Mouse (Mus musculus) stomach, embryonic 15.5 days (tissue): ENCODE measurements around the gene Sorcs1. TPM values are rescaled to one million over a fixed set of nuclear protein-coding genes. Genes with fewer than 3 reads are reported as not detected.
A peak's percentile ranks its signal among the peaks of the same experiment; 100 is the strongest.

Experiments
- ATAC-seq: fragments of 200-750 bp; cut with Nextera tagmentation; 2 replicates; pipeline ENCODE4 v1.8.0; 2017; ENCODE audit warnings: low read depth, moderate number of reproducible peaks, moderate TSS enrichment; ENCODE audit not compliant: insufficient read depth, low FRiP score
- H3K27ac ChIP-seq: fragments of 300-500 bp; sonication (generic); 2 replicates; pipeline ENCODE4 v1.5.1; 2015; ENCODE audit warnings: mild to moderate bottlenecking, inconsistent platforms
- H3K27me3 ChIP-seq: fragments of 300-500 bp; sonication (generic); replicated peaks from 2 replicates; pipeline ENCODE4 v1.6.1; 2015; ENCODE audit warnings: inconsistent platforms
- H3K36me3 ChIP-seq: fragments of 300-500 bp; sonication (generic); 2 replicates; pipeline ENCODE4 v1.6.1; 2015; ENCODE audit warnings: inconsistent platforms
- H3K4me1 ChIP-seq: fragments of 300-500 bp; sonication (generic); 2 replicates; pipeline ENCODE4 v1.6.1; 2015; ENCODE audit warnings: inconsistent platforms
- H3K4me2 ChIP-seq: fragments of 300-500 bp; sonication (generic); 2 replicates; pipeline ENCODE4 v1.6.1; 2015; ENCODE audit warnings: mild to moderate bottlenecking, inconsistent platforms
- H3K4me3 ChIP-seq: fragments of 300-500 bp; sonication (generic); replicated peaks from 2 replicates; pipeline ENCODE4 v1.5.1; 2015; ENCODE audit warnings: inconsistent platforms
- H3K9ac ChIP-seq: fragments of 300-500 bp; sonication (generic); 2 replicates; pipeline ENCODE4 v1.6.1; 2015; ENCODE audit warnings: inconsistent platforms
- H3K9me3 ChIP-seq: fragments of 300-500 bp; sonication (generic); 2 replicates; pipeline ENCODE4 v1.6.1; 2016; ENCODE audit warnings: inconsistent platforms
- WGBS: fragments of 180-500 bp; shearing (Covaris S2); methylation state at CpG from one replicate; pipeline ENCODE4 v1.1.7; 2015; 5-methylcytosine and 5-hydroxymethylcytosine counted together
- polyA plus RNA-seq: library from polyadenylated mRNA; unstranded; fragments of >200 nt; fragmentation: Nextera tagmentation; extraction: Ambion mirVana; gene quantifications from 2 replicates; pipeline ENCODE4 v1.2.1, GENCODE M21; 2015

Gene Sorcs1
- polyA plus RNA-seq, result 2.6 and 3.2 TPM in 2 replicates

DNA sequence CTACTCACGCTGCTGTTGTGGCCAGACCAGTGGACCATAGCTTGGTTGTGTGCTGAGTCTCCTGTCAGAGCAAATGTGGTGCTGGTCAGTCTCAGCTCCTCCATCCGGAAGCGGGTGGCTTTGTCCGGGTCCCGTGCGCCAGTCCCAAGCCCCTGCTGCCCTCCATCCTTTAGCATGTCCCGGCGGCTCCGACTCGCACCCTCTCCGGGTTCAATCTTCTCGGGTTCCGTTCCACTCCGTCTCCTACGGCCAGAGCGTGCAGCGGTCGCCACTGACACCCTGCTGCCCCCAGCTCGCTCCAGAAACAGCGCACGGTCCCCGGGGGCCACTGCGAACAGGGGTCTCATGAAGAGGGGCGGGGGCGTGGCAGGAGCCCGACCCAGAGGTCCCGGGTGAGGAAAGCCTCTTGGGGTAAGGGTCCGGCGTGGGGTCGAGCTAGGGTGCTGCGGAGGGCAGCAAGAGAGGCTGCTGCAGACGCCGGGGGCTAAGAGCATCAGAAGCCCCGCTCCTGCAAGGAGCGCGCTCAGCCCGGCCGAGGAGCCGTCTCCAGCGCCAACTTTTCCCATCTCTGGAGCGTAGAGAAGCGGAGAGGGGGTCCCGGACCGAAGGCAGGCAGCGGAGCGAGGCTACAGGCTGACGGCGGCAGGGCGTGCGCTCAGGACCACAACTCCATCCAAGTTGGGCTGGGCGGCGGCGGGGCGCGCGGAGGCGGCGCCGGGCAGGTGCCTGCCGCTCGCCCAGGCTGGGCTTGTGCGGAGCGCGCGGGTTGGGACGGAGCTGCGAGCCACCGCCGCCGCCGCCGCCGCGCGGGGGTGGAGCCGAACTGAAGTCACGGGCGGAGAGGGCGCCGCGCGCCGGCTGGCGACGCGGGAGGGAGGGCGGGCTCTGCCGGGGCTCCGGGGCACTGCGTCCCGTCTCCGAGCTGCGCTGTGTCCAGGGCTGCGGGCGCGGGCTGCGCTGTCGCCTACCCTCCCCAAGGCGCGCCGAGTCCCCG lies at the start of gene Sorcs1:
TSS of gene Sorcs1 (minus strand) at position 744 of the 994 bp plus-strand sequence.
- no peaks in the 10 kb centered on the region for H3K36me3 ChIP-seq
- under 1% methylated on average over 65 of the region's 102 CpGs for WGBS
- no peak within 1 kb of the TSS for H3K27ac ChIP-seq
- peaks cover 16% of the 10 kb centered on the region; the same call in 1 of the 2 replicates for H3K27me3 ChIP-seq
- no peaks in the 10 kb centered on the region for H3K9me3 ChIP-seq
- ATAC-seq, result peak; percentile 89
- H3K4me1 ChIP-seq, result 0 out of 2 replicates have a peak, but pooled peaks cover 4% of the 10 kb centered on the region
- peak within 1 kb of the TSS; percentile 54 for H3K4me3 ChIP-seq
- no peak within 1 kb of the TSS; the same call in 1 of the 2 replicates for H3K9ac ChIP-seq
- peak within 1 kb of the TSS; percentile 89 for H3K4me2 ChIP-seq

DNA sequence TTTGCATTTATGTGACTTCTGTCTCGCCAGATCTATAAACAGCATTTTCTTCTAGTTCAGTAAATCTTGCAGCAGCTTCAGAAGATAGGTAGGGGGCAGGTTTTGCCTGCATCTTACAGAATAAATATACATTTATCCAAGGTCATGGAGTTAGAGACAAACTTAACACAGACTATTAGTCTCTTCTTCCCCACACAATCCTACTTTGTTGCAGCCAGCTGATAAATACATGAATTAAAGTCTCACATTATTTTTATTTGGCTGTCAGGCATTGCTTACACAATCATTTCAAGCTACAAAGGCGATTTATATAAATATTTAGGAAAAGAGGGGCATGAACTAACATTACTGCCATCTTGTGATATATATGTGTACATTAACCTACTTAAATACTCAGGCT lies 4.8 kb upstream of the Sorcs1 start:
- H3K4me3 ChIP-seq, result no peak overlapping the region
- no peak overlapping the region for H3K4me2 ChIP-seq
- no peaks in the 10 kb centered on the region for H3K9me3 ChIP-seq
- H3K36me3 ChIP-seq, result no peaks in the 10 kb centered on the region
- H3K27ac ChIP-seq, result no peak overlapping the region
- no peak for ATAC-seq
- H3K4me1 ChIP-seq, result 0 out of 2 replicates have a peak, but pooled peaks cover under 1% of the 10 kb centered on the region
- H3K9ac ChIP-seq, result no peak overlapping the region
- H3K27me3 ChIP-seq, result peaks cover 5% of the 10 kb centered on the region; the same call in 1 of the 2 replicates
- WGBS, result 32% methylated on average over 2 of the region's 2 CpGs

DNA sequence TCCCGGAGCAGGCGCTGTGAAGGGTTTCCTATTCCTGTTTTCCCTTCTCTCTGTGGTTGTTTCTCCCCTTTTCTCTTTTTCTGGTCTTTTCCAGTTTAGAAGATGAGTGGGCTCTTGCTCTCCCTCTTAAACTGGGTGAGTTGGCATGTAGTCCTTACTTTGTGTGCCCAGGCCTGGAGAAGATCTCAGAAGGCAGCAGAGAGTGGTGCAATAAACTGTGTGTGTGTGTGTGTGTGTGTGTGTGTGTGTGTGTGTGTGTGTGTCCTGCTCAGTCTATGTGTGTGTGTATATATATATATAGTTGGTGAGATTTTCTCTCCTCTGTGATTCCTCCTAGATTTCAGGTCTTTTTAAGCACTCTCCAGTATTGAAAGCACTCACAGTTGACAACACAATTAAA lies 500 bp upstream of the Sorcs1 start:
- H3K4me2 ChIP-seq, result peak overlapping the region; percentile 89
- H3K4me3 ChIP-seq, result peak overlapping the region; percentile 54
- H3K9me3 ChIP-seq, result no peaks in the 10 kb centered on the region
- H3K9ac ChIP-seq, result no peak overlapping the region; the same call in 1 of the 2 replicates
- H3K27me3 ChIP-seq, result peaks cover 16% of the 10 kb centered on the region; the same call in 1 of the 2 replicates
- H3K36me3 ChIP-seq, result no peaks in the 10 kb centered on the region
- 0 out of 2 replicates have a peak, but pooled peaks cover 4% of the 10 kb centered on the region for H3K4me1 ChIP-seq
- WGBS, result 0% methylated on average over 2 of the region's 2 CpGs
- H3K27ac ChIP-seq, result no peak overlapping the region
- ATAC-seq, result no peak

DNA sequence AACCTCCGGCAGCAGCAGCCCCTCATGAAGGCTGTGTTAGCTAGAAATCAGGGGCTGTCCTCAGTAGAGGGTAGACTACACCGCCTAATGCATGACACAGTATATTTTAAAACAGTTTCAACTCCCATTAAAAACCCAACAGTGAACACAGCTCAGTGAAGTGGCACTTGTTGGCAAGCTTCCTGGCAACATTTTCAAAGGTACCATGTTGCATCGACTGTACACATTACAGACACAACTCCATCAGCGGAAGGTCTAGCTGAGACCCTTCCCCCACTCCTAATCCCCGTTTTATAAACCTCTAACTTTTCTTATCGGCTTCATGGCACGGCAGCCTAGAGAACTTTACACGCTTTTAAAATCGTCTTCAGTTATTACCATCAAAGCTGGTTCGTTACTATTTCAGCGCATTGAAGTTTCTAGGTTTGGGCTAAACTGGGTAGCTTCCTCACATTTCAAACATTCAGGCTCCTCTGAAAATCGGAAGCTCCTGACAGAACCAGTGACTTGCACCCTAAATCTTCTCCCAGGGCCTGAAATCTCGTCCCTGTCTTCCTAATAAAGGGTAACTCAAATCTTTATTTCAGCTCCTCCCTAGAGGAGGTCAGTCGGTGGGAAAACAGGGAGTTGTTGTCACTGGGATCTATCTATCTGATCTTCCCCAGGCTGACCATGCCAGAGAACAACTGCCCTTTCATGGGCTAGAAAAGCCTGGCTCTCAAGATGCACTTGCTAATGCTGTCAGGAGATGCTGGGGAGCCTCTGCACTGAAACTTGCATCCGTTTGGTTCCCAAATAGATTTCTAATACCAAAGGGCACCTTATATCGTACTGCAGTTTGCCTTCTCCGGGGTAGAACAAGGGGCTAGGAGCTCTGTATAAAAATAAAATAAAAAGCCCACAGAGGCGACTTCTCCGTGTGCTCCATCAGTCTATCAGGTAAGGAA lies 1.6 kb downstream of the Sorcs1 start:
- 0 out of 2 replicates have a peak, but pooled peaks cover 4% of the 10 kb centered on the region for H3K4me1 ChIP-seq
- H3K4me3 ChIP-seq, result peak overlapping the region; percentile 54; the same call in 1 of the 2 replicates
- H3K9me3 ChIP-seq, result no peaks in the 10 kb centered on the region
- H3K27me3 ChIP-seq, result peaks cover 16% of the 10 kb centered on the region; the same call in 1 of the 2 replicates
- no peak for ATAC-seq
- H3K4me2 ChIP-seq, result peak overlapping the region; percentile 89
- no peaks in the 10 kb centered on the region for H3K36me3 ChIP-seq
- no peak overlapping the region for H3K9ac ChIP-seq
- WGBS, result 38% methylated on average over 19 of the region's 19 CpGs
- H3K27ac ChIP-seq, result no peak overlapping the region

DNA sequence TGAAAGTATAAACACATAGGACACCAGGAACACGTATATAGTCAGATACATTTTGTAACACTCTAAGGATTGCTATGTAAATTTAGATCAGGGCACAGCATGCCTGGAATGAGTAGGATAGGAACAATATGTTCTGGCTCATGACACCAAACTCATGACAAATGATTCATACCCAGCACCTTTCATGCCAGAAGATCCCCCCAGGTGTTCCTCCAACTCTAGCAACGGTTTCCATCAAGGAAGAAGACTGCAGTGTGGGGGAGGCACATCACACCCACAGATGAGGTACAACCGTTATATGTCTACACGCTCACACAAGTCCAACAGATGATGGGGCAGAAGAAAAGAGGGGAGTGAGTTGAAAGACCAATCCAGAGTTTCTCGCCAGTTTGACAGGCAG lies 3.5 kb downstream of the Sorcs1 start:
- Histone ChIP-seq H3K9me3 (no peaks in the 10 kb centered on the region), H3K27me3 (peaks cover 16% of the 10 kb centered on the region; the same call in 1 of the 2 replicates), H3K36me3 (no peaks in the 10 kb centered on the region), H3K4me1 (0 out of 2 replicates have a peak, but pooled peaks cover 4% of the 10 kb centered on the region), H3K27ac (no peak overlapping the region), H3K9ac (no peak overlapping the region), H3K4me3 (no peak overlapping the region), H3K4me2 (no peak overlapping the region)
- WGBS, result 73% methylated on average over 5 of the region's 5 CpGs
- ATAC-seq, result no peak

DNA sequence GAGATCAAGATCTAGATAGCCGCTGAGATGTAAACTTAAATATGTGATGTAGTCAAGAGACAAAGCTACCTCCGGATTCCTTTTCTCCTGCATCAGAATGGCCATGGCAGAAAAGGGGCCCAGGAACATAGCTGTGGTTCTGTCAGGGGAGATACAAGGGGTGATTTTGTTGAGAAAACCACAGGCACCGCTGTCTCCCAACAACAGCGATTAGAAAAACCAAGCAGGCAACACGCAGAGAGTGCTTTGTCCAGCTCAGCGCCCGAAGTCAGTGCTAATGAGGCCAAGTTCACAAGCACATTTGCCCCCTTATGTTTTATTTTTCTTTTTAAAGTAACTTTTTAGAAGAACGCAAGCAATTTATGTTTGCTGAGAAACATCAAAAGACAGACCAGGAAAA lies 10.9 kb downstream of the Sorcs1 start:
- Histone ChIP-seq H3K27me3 (no peaks in the 10 kb centered on the region), H3K4me2 (no peak overlapping the region), H3K4me3 (no peak overlapping the region), H3K27ac (no peak overlapping the region), H3K4me1 (no peaks in the 10 kb centered on the region), H3K36me3 (no peaks in the 10 kb centered on the region), H3K9ac (no peak overlapping the region), H3K9me3 (no peaks in the 10 kb centered on the region)
- ATAC-seq, result no peak
- 83% methylated on average over 8 of the region's 8 CpGs for WGBS

DNA sequence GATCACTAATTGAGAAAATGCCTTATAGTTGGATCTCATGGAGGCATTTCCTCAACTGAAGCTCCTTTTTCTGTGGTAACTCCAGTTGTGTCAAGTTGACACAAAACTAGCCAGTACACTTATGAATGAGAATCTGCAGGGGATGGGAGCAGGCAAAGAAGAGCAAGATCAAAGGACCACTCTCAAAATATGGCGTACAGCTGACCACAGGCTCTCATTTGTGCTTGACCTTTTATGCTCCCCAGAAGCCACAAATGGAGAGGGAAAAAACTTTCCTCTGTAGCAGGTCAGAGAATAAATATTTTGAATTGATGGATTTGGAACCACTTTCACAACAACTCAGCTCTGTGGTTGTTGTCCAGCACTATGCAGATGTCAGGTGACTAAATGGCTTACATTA lies 14.1 kb downstream of the Sorcs1 start:
- 54% methylated on average over 1 of the region's 1 CpGs for WGBS
- ATAC-seq, result no peak

DNA sequence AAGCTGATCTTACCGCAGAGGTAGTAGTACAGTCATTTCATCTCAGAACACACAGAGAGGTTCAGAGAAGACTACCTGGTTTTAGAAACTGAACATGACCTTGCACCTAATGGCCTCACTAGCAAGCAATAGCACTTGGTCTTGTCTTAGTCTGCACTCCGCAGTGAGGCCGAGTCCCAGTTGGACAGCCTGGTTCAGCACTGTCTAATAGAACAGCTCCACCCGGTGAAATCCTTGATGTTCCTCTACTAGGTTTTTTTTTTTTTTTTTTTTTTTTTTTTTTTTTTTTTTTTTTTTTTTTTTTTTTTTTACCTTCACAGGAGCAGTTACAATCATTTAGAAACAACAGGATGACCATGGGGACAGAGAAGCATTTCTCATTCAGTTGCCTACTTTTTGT lies 19.3 kb downstream of the Sorcs1 start:
- H3K27ac ChIP-seq, result no peak overlapping the region
- H3K9ac ChIP-seq, result no peak overlapping the region
- 65% methylated on average over 4 of the region's 4 CpGs for WGBS
- H3K4me3 ChIP-seq, result no peak overlapping the region
- no peak for ATAC-seq
- H3K4me2 ChIP-seq, result no peak overlapping the region
- H3K9me3 ChIP-seq, result no peaks in the 10 kb centered on the region
- no peaks in the 10 kb centered on the region for H3K27me3 ChIP-seq
- no peaks in the 10 kb centered on the region for H3K4me1 ChIP-seq
- no peaks in the 10 kb centered on the region for H3K36me3 ChIP-seq

More for the DNA sequence above, 14.1 kb downstream of the Sorcs1 start:
- H3K27me3 ChIP-seq, result no peaks in the 10 kb centered on the region
- H3K9ac ChIP-seq, result no peak overlapping the region
- no peaks in the 10 kb centered on the region for H3K9me3 ChIP-seq
- no peak overlapping the region for H3K4me2 ChIP-seq
- no peak overlapping the region for H3K27ac ChIP-seq
- no peaks in the 10 kb centered on the region for H3K4me1 ChIP-seq
- H3K36me3 ChIP-seq, result no peaks in the 10 kb centered on the region
- H3K4me3 ChIP-seq, result no peak overlapping the region

DNA sequence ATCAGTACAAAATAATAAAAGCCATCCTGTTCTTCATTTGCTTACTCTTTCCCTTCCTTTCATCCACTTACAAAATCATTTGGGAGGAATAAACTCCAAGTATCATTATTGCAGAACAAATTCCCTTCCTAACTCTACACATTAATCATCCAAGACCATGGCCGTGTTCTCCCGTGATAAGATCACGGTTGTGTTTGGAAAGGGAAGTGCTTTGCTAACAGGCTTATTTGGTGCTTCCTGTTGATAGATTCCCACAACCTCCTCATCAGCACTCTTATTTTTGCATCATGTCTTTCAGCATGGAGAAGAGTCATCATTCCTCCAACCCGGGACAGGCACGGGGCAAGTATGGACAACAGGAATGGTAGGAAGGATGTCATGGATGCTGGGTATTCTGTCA lies 25.7 kb downstream of the Sorcs1 start:
- H3K9me3 ChIP-seq, result no peaks in the 10 kb centered on the region
- no peaks in the 10 kb centered on the region for H3K36me3 ChIP-seq
- ATAC-seq, result no peak
- H3K4me3 ChIP-seq, result no peak overlapping the region
- no peak overlapping the region for H3K4me2 ChIP-seq
- no peaks in the 10 kb centered on the region for H3K4me1 ChIP-seq
- WGBS, result 48% methylated on average over 5 of the region's 5 CpGs
- H3K27me3 ChIP-seq, result no peaks in the 10 kb centered on the region
- no peak overlapping the region for H3K9ac ChIP-seq
- H3K27ac ChIP-seq, result no peak overlapping the region

DNA sequence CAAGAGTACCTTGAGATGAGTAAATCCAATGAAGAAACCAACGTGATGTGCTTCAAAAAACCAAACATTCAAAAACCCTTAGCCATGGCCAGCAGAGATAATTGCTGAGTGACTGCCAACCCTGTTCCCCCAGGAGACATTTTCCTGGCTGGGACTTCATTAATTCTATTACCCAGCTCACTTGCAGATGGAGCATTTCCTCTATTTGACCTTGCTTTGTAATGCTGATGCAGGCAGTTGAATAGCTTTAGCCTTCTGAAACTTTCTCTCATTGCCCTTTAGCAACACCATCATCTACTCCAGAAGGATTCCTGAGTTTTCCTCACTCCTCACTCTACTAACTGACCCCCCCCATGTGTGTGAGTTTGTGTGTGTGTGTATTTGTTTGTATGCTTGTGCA lies 34.6 kb downstream of the Sorcs1 start:
- no peak for ATAC-seq
- Histone ChIP-seq H3K9ac (no peak overlapping the region), H3K4me3 (no peak overlapping the region), H3K4me1 (no peaks in the 10 kb centered on the region), H3K27me3 (no peaks in the 10 kb centered on the region), H3K27ac (no peak overlapping the region), H3K9me3 (no peaks in the 10 kb centered on the region), H3K4me2 (no peak overlapping the region), H3K36me3 (no peaks in the 10 kb centered on the region)
- 48% methylated on average over 1 of the region's 1 CpGs for WGBS

DNA sequence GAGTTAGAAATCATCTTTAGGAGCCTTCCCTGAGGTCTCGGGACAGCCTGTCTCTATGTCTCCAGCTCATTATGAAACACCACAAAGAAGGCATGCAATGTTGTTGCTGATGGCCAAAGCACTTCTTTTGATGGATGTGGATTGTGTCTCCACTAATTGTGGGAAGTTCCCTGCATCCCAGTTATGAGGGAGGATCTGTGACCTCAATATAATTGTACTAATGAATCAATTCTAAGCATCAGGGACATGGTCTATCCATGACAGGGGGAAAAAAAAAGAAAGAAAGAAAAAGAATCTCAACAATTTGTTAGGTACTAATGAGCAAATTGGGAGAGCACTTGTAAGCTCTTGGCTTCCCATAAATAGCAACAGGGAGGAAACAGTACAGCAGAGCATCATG lies 36.3 kb downstream of the Sorcs1 start:
- 48% methylated on average over 1 of the region's 1 CpGs for whole genome bisulfite sequencing
- H3K9me3 ChIP-seq, result no peaks in the 10 kb centered on the region

More for the DNA sequence above, 36.3 kb downstream of the Sorcs1 start:
- H3K4me1 ChIP-seq, result no peaks in the 10 kb centered on the region
- H3K9ac ChIP-seq, result no peak overlapping the region
- H3K36me3 ChIP-seq, result no peaks in the 10 kb centered on the region
- no peak overlapping the region for H3K27ac ChIP-seq
- H3K4me2 ChIP-seq, result no peak overlapping the region
- no peak overlapping the region for H3K4me3 ChIP-seq
- ATAC-seq, result no peak
- H3K27me3 ChIP-seq, result no peaks in the 10 kb centered on the region
